ENCODE assay signal across 31 mouse cellular contexts in the genomic region with DNA sequence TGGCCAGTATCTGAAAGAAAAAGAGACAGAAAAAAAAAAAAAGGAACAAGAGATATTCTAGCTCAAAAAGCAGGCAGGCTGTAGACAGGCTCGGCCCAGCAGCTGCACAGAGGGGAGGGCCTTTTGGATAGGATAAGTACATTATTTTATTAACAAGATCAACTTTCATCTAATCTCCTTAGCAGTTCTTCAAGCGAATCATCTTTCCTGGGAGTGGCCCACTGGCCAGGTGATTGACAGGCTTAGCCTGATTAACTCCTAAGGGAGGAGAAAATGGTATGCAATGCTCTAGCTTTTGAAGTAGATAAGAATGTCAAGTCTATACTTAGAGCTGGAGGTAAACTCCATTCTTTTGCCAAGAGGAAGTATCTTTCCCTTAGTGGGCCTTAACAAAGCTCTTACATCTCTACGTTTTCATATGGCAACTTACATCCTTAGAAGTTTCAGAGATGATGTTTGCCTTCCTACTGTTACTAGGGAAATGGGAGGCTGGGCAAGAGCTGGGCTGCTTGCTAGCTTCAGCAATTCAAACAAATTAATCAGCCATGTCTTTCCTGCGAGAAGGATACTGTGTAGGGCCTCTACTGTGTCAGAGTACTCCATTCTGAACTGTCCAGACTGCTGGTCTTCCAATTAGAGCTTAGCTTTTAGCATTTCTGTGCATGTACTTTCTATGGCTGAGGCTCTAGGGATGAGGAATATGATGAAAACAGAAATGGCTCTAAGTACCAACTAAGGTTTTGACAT.
DNase-seq lines count a peak whose midpoint lies in the region; ATAC-seq lines count a peak whose summit lies in the region.
"Had no signal": no experiment of that assay in that cellular context is flagged by ENCODE, and none has a peak within 500 bp of the region (broad histone marks: within the 10 kb centered on the region; RNA-seq: fewer than 3 reads in every experiment).

No protein-coding gene starts in this region.

- no peak overlapping the region for H3K27ac ChIP-seq in lung, embryonic 16.5 days (ENCODE audit: low read length)
- H3K27ac ChIP-seq: embryonic facial prominence, embryonic 12.5 days; forebrain, embryonic 10.5 days; heart, embryonic 13.5 days; hindbrain, embryonic 14.5 days; limb, embryonic 10.5 days; limb, embryonic 15.5 days; liver, embryonic 13.5 days; midbrain, embryonic 13.5 days had no signal

- H3K4me3 ChIP-seq in lung, embryonic 16.5 days (ENCODE audit: low read length) = no peak overlapping the region
- H3K4me3 ChIP-seq: embryonic facial prominence, embryonic 12.5 days; forebrain, embryonic 10.5 days; heart, embryonic 13.5 days; limb, embryonic 10.5 days; limb, embryonic 15.5 days; liver, embryonic 13.5 days; megakaryocyte, embryonic 14.5 days; midbrain, embryonic 13.5 days had no signal

- H3K27me3 ChIP-seq in lung, embryonic 16.5 days (ENCODE audit: control insufficient read depth, insufficient read depth, low read depth, low read length) = no peaks in the 10 kb centered on the region
- H3K27me3 ChIP-seq: embryonic facial prominence, embryonic 12.5 days; heart, embryonic 13.5 days; limb, embryonic 15.5 days; liver, embryonic 13.5 days; megakaryocyte, embryonic 14.5 days; midbrain, embryonic 13.5 days had no signal

- H3K4me1 ChIP-seq in lung, embryonic 16.5 days (replicated peaks; ENCODE audit: control insufficient read depth, insufficient read depth, low read length) = no peaks in the 10 kb centered on the region
- H3K4me1 ChIP-seq: embryonic facial prominence, embryonic 12.5 days; forebrain, embryonic 10.5 days; limb, embryonic 10.5 days; limb, embryonic 15.5 days; liver, embryonic 13.5 days; midbrain, embryonic 13.5 days had no signal

- DNase-seq in lung, postnatal 10 days = no peak
- DNase-seq in MEL-GATA-1-ER (ENCODE audit: extremely low read depth, low read depth) = peak; percentile 87
- peak; percentile 58 for DNase-seq in retina, postnatal 7 days (ENCODE audit: low read depth, low spot score)
- no peak for DNase-seq in left cerebral cortex, adult 18-20 months (ENCODE audit: low spot score in 2 of 2)
- DNase-seq: adrenal gland, adult 2 months; adrenal gland, postnatal 36 days; cerebellum, adult 8-10 months; cerebellum, postnatal 25 days; gastrocnemius, postnatal 10 days; heart, postnatal 10 days; kidney, postnatal 4 days; liver, embryonic 13.5 days; lung, adult 18-20 months; lung, postnatal 36 days; spleen, adult 18-20 months; thymus, postnatal 4 days had no signal

- no peak overlapping the region for H3K4me2 ChIP-seq in lung, embryonic 16.5 days (ENCODE audit: low read depth, low read length)
- H3K4me2 ChIP-seq: embryonic facial prominence, embryonic 12.5 days; heart, embryonic 13.5 days; hindbrain, embryonic 14.5 days; limb, embryonic 15.5 days; liver, embryonic 13.5 days; midbrain, embryonic 13.5 days had no signal

- no peak overlapping the region for H3K9ac ChIP-seq in lung, embryonic 16.5 days (ENCODE audit: low read length)
- H3K9ac ChIP-seq: embryonic facial prominence, embryonic 12.5 days; heart, embryonic 13.5 days; hindbrain, embryonic 14.5 days; limb, embryonic 15.5 days; liver, embryonic 13.5 days; midbrain, embryonic 13.5 days had no signal

- 23% methylated on average over 4 of the region's 4 CpGs for WGBS in lung, embryonic 16.5 days

- no peaks in the 10 kb centered on the region for H3K9me3 ChIP-seq in lung, embryonic 16.5 days (ENCODE audit: control insufficient read depth, low read length)
- H3K9me3 ChIP-seq: embryonic facial prominence, embryonic 12.5 days; forebrain, embryonic 10.5 days; heart, embryonic 13.5 days; limb, embryonic 10.5 days; limb, embryonic 15.5 days; liver, embryonic 13.5 days; megakaryocyte, embryonic 14.5 days; midbrain, embryonic 13.5 days had no signal

- H3K36me3 ChIP-seq in lung, embryonic 16.5 days (ENCODE audit: control insufficient read depth, insufficient read depth, low read length) = no peaks in the 10 kb centered on the region
- H3K36me3 ChIP-seq: embryonic facial prominence, embryonic 12.5 days; forebrain, embryonic 10.5 days; heart, embryonic 13.5 days; limb, embryonic 10.5 days; limb, embryonic 15.5 days; liver, embryonic 13.5 days; midbrain, embryonic 13.5 days had no signal

- 0 out of 2 replicates have a peak, but pooled peaks have one; percentile 10 for ATAC-seq in lung, embryonic 16.5 days (ENCODE audit: low read depth)
- peak; percentile 34 for ATAC-seq in megakaryocyte progenitor cell, adult 5-6 weeks (replicated peaks; ENCODE audit: poor library complexity)
- no peak for ATAC-seq in monocyte, adult 5-6 weeks (replicated peaks; ENCODE audit: insufficient number of reproducible peaks, low FRiP score, low TSS enrichment, poor library complexity, severe bottlenecking)
- ATAC-seq: activated CD4-positive, CD25-positive, alpha-beta regulatory T cell, adult 4 months; CD4-positive, CD25-positive, alpha-beta regulatory T cell, adult 4 months; forebrain, embryonic 16.5 days; intestine, postnatal 0 days; midbrain, embryonic 13.5 days had no signal

Comparison
In these comparisons a context has a peak if more than half of its experiments do, and no peak if none do; other contexts are left out.
1. DNase-seq: peak in MEL-GATA-1-ER (single experiment) and retina, postnatal 7 days (single experiment); none in lung, postnatal 10 days (single experiment) and left cerebral cortex, adult 18-20 months (0 of 2).